Mouse (Mus musculus) lung, postnatal 4 days (tissue): ENCODE data around the gene Iqch.

Source experiments
- DNase-seq, 2 experiments: peaks; one replicate each; pipeline ENCODE4 v3.0.0; 2021

Iqch gene

GRCm38 (mm10) chr9:63602043-63602939, at the start of gene Iqch, which contains the start of gene Aagab:
Iqch (minus strand) TSS chr9:63602493.
Aagab (plus strand) TSS chr9:63602660.
- peak; percentile 97 to 98 for DNase-seq

GRCm38 (mm10) chr9:63651594-63651993, 49.3 kb upstream of the Iqch start:
- DNase-seq = peak; percentile 63 to 78

GRCm38 (mm10) chr9:63650905-63651304, 48.6 kb upstream of the Iqch start:
- DNase-seq = peak in 1 of 2 experiments; percentile 72

- DNase-seq = peak in 1 of 2 experiments; percentile 61
These were observed 47.7 kb upstream of the Iqch start for GRCm38 (mm10) chr9:63649841-63650545.

- no peak for DNase-seq
These were observed 46.2 kb upstream of the Iqch start for GRCm38 (mm10) chr9:63648520-63648918.

- DNase-seq = no peak
These were observed 45.6 kb upstream of the Iqch start for GRCm38 (mm10) chr9:63647581-63648519.

- DNase-seq = no peak
These were observed 42.8 kb upstream of the Iqch start for GRCm38 (mm10) chr9:63645084-63645483.

- DNase-seq = no peak
These were observed 41.7 kb upstream of the Iqch start for GRCm38 (mm10) chr9:63644011-63644410.

GRCm38 (mm10) chr9:63641983-63642646, 39.8 kb upstream of the Iqch start:
- no peak for DNase-seq

GRCm38 (mm10) chr9:63636113-63636512, 33.8 kb upstream of the Iqch start:
- no peak for DNase-seq

- DNase-seq = peak in 1 of 2 experiments; percentile 25
These were observed 31.0 kb upstream of the Iqch start for GRCm38 (mm10) chr9:63633334-63633733.

GRCm38 (mm10) chr9:63632924-63633323, 30.6 kb upstream of the Iqch start:
- DNase-seq = no peak

- DNase-seq = no peak
These were observed 29.8 kb upstream of the Iqch start for GRCm38 (mm10) chr9:63632045-63632444.

GRCm38 (mm10) chr9:63625090-63625756, 22.9 kb upstream of the Iqch start:
- no peak for DNase-seq

GRCm38 (mm10) chr9:63623895-63624569, 21.7 kb upstream of the Iqch start:
- no peak for DNase-seq

- DNase-seq = no peak
These were observed 15.7 kb upstream of the Iqch start for GRCm38 (mm10) chr9:63617967-63618366.

GRCm38 (mm10) chr9:63614018-63614985, 12.0 kb upstream of the Iqch start:
- DNase-seq = no peak

- no peak for DNase-seq
These were observed 11.3 kb upstream of the Iqch start for GRCm38 (mm10) chr9:63613569-63613968.
